8 mouse cellular contexts compared by ENCODE assay signal in the genomic region with DNA sequence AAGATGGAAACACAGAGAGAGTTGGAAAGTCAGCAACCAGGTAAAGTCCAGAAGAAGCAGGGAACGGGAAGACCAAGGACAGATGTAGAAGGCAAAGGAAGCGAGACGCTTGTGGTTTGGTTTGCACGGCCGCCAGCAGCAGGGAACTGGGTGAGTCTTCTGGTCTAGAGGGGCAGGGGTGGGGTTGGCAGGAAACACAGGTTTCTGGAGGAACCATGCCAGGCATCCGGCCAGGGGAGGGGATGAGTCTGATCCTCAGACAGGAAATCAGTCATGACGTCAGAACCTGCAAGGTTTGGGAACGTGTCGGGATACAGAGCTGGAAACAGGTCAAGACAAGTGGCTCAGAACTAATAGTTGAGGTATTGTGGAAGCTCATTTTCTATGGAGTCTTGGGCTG. TPM values are rescaled to one million over a fixed set of nuclear protein-coding genes. Genes with fewer than 3 reads are reported as not detected.
DNase-seq lines count a peak whose midpoint lies in the region; ATAC-seq lines count a peak whose summit lies in the region.

No protein-coding gene starts in this region.

- 76% methylated on average over 9 of the region's 9 CpGs for WGBS in embryonic facial prominence, embryonic 14.5 days
- WGBS in embryonic facial prominence, embryonic 10.5 days, result 86% methylated on average over 9 of the region's 9 CpGs

- no peaks in the 10 kb centered on the region for H3K9me3 ChIP-seq in embryonic facial prominence, embryonic 14.5 days (ENCODE audit: control insufficient read depth, low read length)
- no peaks in the 10 kb centered on the region; the same call in 1 of the 2 replicates for H3K9me3 ChIP-seq in embryonic facial prominence, embryonic 10.5 days

- no peak overlapping the region for H3K9ac ChIP-seq in embryonic facial prominence, embryonic 14.5 days (ENCODE audit: low read depth, low read length)

- H3K4me3 ChIP-seq in embryonic facial prominence, embryonic 14.5 days (ENCODE audit: low read depth, low read length), result no peak overlapping the region
- H3K4me3 ChIP-seq in embryonic facial prominence, embryonic 10.5 days, result no peak overlapping the region

- no peaks in the 10 kb centered on the region for H3K4me1 ChIP-seq in embryonic facial prominence, embryonic 14.5 days (ENCODE audit: control insufficient read depth, insufficient read depth, low read length)
- no peaks in the 10 kb centered on the region for H3K4me1 ChIP-seq in embryonic facial prominence, embryonic 10.5 days

- no peak overlapping the region for H3K4me2 ChIP-seq in embryonic facial prominence, embryonic 14.5 days (ENCODE audit: low read depth, low read length)

- H3K27me3 ChIP-seq in embryonic facial prominence, embryonic 14.5 days (replicated peaks; ENCODE audit: control insufficient read depth, insufficient read depth, low read length), result no peaks in the 10 kb centered on the region
- H3K27me3 ChIP-seq in embryonic facial prominence, embryonic 10.5 days (replicated peaks; ENCODE audit: low read depth, poor library complexity, severe bottlenecking), result no peaks in the 10 kb centered on the region

- intact Hi-C loops in heart, postnatal 25 days (cut with DNase I), result no loop called here
- intact Hi-C loops in left cerebral cortex, postnatal 14 days (cut with DNase I), result no loop called here

- ATAC-seq in embryonic facial prominence, embryonic 14.5 days (ENCODE audit: low read depth), result no peak

- no peak overlapping the region for H3K27ac ChIP-seq in embryonic facial prominence, embryonic 14.5 days (replicated peaks; ENCODE audit: low read depth, low read length)
- no peak overlapping the region for H3K27ac ChIP-seq in embryonic facial prominence, embryonic 10.5 days (replicated peaks)

- DNase-seq in embryonic facial prominence, embryonic 14.5 days (ENCODE audit: low spot score), result peak; percentile 59
- DNase-seq in embryonic facial prominence, embryonic 10.5 days (ENCODE audit: low spot score), result no peak
- DNase-seq in 416B (ENCODE audit: low read depth), result peak; percentile 93
- peak; percentile 63 for DNase-seq in heart, postnatal 25 days (ENCODE audit: low spot score)
- DNase-seq in lung, postnatal 36 days, result peak; percentile 81
- no peak for DNase-seq in retina, postnatal 1 day
- no peak for DNase-seq in cerebellum, adult 8-10 months
- no peak for DNase-seq in left cerebral cortex, postnatal 14 days (ENCODE audit: low spot score in 2 of 2)

- H3K36me3 ChIP-seq in embryonic facial prominence, embryonic 14.5 days (ENCODE audit: control insufficient read depth, insufficient read depth, low read length), result no peaks in the 10 kb centered on the region
- no peaks in the 10 kb centered on the region for H3K36me3 ChIP-seq in embryonic facial prominence, embryonic 10.5 days (replicated peaks)

RNA-seq across cellular contexts. Expression of gene Tmed10, which starts 43.2 kb away (rescaled TPM):
- polyA plus RNA-seq in embryonic facial prominence, embryonic 14.5 days (2014; fragmentation: Nextera tagmentation; extraction: Ambion mirVana), result 358 and 372 TPM in 2 replicates
- polyA plus RNA-seq in embryonic facial prominence, embryonic 10.5 days (2016; fragmentation: Nextera tagmentation; extraction: Ambion mirVana), result 243 and 251 TPM in 2 replicates
- total RNA-seq in heart, postnatal 25 days (2021), result 100 to 1,000 TPM; 155 to 163 TPM
- total RNA-seq in left cerebral cortex, postnatal 14 days (2021), result 100 to 1,000 TPM; 157 to 161 TPM

RNA-seq across cellular contexts. Expression of gene Fos, which starts 55.8 kb away (rescaled TPM):
- 11.2 and 12.6 TPM in 2 replicates for polyA plus RNA-seq in embryonic facial prominence, embryonic 14.5 days (2014; fragmentation: Nextera tagmentation; extraction: Ambion mirVana)
- 1.4 and 1.8 TPM in 2 replicates for polyA plus RNA-seq in embryonic facial prominence, embryonic 10.5 days (2016; fragmentation: Nextera tagmentation; extraction: Ambion mirVana)
- 1 to 10 TPM; 3.4 to 3.9 TPM for total RNA-seq in heart, postnatal 25 days (2021)
- 10 to 100 TPM; 31.1 to 40.8 TPM for total RNA-seq in left cerebral cortex, postnatal 14 days (2021)

Comparison
In these comparisons a context has a peak if more than half of its experiments do, and no peak if none do; other contexts are left out.
1. DNase-seq: peak in embryonic facial prominence, embryonic 14.5 days (single experiment), 416B (single experiment), heart, postnatal 25 days (single experiment) and lung, postnatal 36 days (single experiment); none in embryonic facial prominence, embryonic 10.5 days (single experiment), retina, postnatal 1 day (single experiment), cerebellum, adult 8-10 months (single experiment) and left cerebral cortex, postnatal 14 days (0 of 2).
2. RNA of gene Fos, which starts 55.8 kb away (total RNA-seq): 31.1 to 40.8 TPM in left cerebral cortex, postnatal 14 days; 3.4 to 3.9 TPM in heart, postnatal 25 days; every median in the first group is over 4 times any median in the second.